Mouse (Mus musculus): ENCODE measurements around the gene Muc13. TPM values are rescaled to one million over a fixed set of nuclear protein-coding genes. Genes with fewer than 3 reads are reported as not detected.
A peak's percentile ranks its signal among the peaks of the same experiment; 100 is the strongest.

The Muc13 gene
- polyA plus RNA-seq, 1 experiment from 2014 or later, result 0.10 TPM

DNA sequence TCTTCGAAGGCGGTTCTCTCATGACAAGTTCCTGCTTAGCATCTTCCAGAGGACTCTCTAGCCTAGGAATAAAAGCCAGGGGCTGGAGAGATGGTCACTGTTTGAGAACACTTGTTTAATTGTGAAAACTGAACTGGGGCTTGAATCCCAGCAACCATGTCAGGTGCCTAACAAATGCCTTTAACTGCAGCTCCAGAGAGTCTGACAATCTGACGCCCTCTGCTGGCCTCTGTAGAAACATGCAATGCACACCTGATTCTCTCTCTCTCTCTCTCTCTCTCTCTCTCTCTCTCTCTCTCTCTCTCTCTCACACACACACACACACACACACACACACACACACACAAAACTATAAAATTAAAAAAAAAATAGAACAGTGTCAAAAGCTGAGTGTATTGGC, 16.2 kb downstream of the Muc13 start:
- H3K27ac ChIP-seq (replicated peaks), result no peak overlapping the region
- no peaks in the 10 kb centered on the region for H3K36me3 ChIP-seq
- no peaks in the 10 kb centered on the region for H3K27me3 ChIP-seq (ENCODE audit: low read depth, poor library complexity, severe bottlenecking)
- 70% methylated on average over 3 of the region's 3 CpGs for WGBS
- no peaks in the 10 kb centered on the region for H3K9me3 ChIP-seq (replicated peaks)
- DNase-seq (ENCODE audit: low spot score), result no peak
- no peaks in the 10 kb centered on the region for H3K4me1 ChIP-seq
- H3K4me3 ChIP-seq, result no peak overlapping the region

- WGBS, result 91% methylated on average over 7 of the region's 7 CpGs
- Histone ChIP-seq H3K9me3 (replicated peaks) (no peaks in the 10 kb centered on the region), H3K4me3 (no peak overlapping the region), H3K36me3 (no peaks in the 10 kb centered on the region), H3K4me1 (no peaks in the 10 kb centered on the region), H3K27me3 (ENCODE audit: low read depth, poor library complexity, severe bottlenecking) (peaks cover 5% of the 10 kb centered on the region; the same call in 1 of the 2 replicates), H3K27ac (replicated peaks) (no peak overlapping the region)
- no peak for DNase-seq (ENCODE audit: low spot score)
Observed at GRCm38 (mm10) chr16:33818413-33819165, 24.8 kb downstream of the Muc13 start.

- no peaks in the 10 kb centered on the region for H3K36me3 ChIP-seq
- peaks cover 5% of the 10 kb centered on the region; the same call in 1 of the 2 replicates for H3K27me3 ChIP-seq (ENCODE audit: low read depth, poor library complexity, severe bottlenecking)
- peak; percentile 81 for DNase-seq (ENCODE audit: low spot score)
- H3K9me3 ChIP-seq (replicated peaks), result no peaks in the 10 kb centered on the region
- peaks cover 7% of the 10 kb centered on the region for H3K4me1 ChIP-seq
- H3K4me3 ChIP-seq, result no peak overlapping the region
- WGBS, result 20% methylated on average over 17 of the region's 17 CpGs
- no peak overlapping the region for H3K27ac ChIP-seq (replicated peaks)
Observed at GRCm38 (mm10) chr16:33820269-33821178, 26.7 kb downstream of the Muc13 start.

- WGBS, result 77% methylated on average over 6 of the region's 6 CpGs
- H3K4me3 ChIP-seq, result no peak overlapping the region
- no peaks in the 10 kb centered on the region for H3K36me3 ChIP-seq
- H3K27ac ChIP-seq (replicated peaks), result no peak overlapping the region; the same call in 1 of the 2 replicates
- DNase-seq (ENCODE audit: low spot score), result no peak
- peaks cover 15% of the 10 kb centered on the region for H3K4me1 ChIP-seq
- no peaks in the 10 kb centered on the region for H3K9me3 ChIP-seq (replicated peaks)
- peaks cover 33% of the 10 kb centered on the region for H3K27me3 ChIP-seq (ENCODE audit: low read depth, poor library complexity, severe bottlenecking)
Observed at GRCm38 (mm10) chr16:33824603-33825002, 30.8 kb downstream of the Muc13 start.

DNA sequence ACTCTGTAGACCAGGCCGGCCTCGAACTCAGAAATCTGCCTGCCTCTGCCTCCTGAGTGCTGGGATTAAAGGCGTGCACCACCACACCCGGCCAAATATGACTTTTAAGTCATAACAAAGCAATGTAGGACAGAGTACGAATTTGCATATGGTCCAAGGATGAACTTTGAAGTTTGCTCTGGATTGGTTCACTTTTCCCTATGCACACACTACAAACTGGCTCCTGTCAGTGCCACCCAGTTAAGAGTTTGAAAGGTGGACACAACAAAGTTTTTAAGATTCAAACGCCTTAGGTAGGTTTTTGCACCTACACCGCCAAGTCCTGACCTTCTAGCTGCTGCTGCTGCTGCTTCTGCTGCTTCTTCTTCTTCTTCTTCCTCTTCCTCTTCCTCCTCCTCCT, 34.7 kb downstream of the Muc13 start:
- no peak overlapping the region for H3K4me3 ChIP-seq
- H3K9me3 ChIP-seq (replicated peaks), result no peaks in the 10 kb centered on the region
- 89% methylated on average over 7 of the region's 7 CpGs for WGBS
- no peaks in the 10 kb centered on the region for H3K36me3 ChIP-seq
- peaks cover 42% of the 10 kb centered on the region for H3K4me1 ChIP-seq
- H3K27me3 ChIP-seq (ENCODE audit: low read depth, poor library complexity, severe bottlenecking), result peaks cover 60% of the 10 kb centered on the region
- no peak for DNase-seq (ENCODE audit: low spot score)
- no peak overlapping the region for H3K27ac ChIP-seq (replicated peaks)

DNA sequence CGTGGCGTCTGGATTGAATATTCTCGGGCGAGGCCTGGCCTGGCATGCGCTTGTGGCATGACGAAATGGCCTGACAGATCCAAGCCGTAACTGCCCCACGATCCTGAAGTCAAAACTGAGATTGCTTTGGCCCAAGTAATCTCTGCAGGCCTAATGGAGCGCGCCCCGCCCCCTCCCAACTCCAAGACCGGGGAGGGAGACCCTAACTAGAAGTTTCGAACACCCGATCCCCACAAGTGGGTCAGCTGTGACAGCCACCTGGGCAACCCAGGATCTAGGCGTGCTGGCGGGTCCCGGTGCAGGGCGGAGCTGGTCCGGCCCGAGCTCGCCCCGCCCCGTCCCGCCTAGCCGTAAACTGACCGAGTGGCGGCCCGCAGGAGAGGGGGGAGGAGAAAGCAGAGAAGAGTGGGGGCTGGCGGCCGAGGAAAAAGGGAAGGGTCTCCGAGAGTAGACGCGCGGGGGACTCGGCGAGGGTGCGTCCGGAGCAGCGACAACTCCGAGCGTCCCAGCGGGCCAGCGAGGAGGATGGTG, 35.5 kb downstream of the Muc13 start, which contains the start of gene Itgb5:
Gene Itgb5, plus strand, starts transcription at position 365 of the 531 bp plus-strand sequence.
- Histone ChIP-seq H3K4me1 (peaks cover 50% of the 10 kb centered on the region), H3K9me3 (replicated peaks) (no peaks in the 10 kb centered on the region), H3K36me3 (no peaks in the 10 kb centered on the region), H3K27ac (replicated peaks) (peak within 1 kb of the TSS; percentile 86), H3K27me3 (ENCODE audit: low read depth, poor library complexity, severe bottlenecking) (peaks cover 68% of the 10 kb centered on the region), H3K4me3 (peak within 1 kb of the TSS; percentile 87)
- WGBS, result under 1% methylated on average over 43 of the region's 43 CpGs
- peak; percentile 78 for DNase-seq (ENCODE audit: low spot score)

GRCm38 (mm10) chr16:33829842-33830511, 36.1 kb downstream of the Muc13 start:
- H3K9me3 ChIP-seq (replicated peaks), result no peaks in the 10 kb centered on the region
- H3K27me3 ChIP-seq (ENCODE audit: low read depth, poor library complexity, severe bottlenecking), result peaks cover 74% of the 10 kb centered on the region
- WGBS, result under 1% methylated on average over 67 of the region's 76 CpGs
- H3K4me1 ChIP-seq, result peaks cover 50% of the 10 kb centered on the region
- DNase-seq (ENCODE audit: low spot score), result peak; percentile 61
- peak overlapping the region; percentile 86 for H3K27ac ChIP-seq (replicated peaks)
- peak overlapping the region; percentile 87 for H3K4me3 ChIP-seq
- H3K36me3 ChIP-seq, result no peaks in the 10 kb centered on the region

GRCm38 (mm10) chr16:33830512-33831105, 36.8 kb downstream of the Muc13 start:
- Histone ChIP-seq H3K27me3 (ENCODE audit: low read depth, poor library complexity, severe bottlenecking) (peaks cover 80% of the 10 kb centered on the region), H3K9me3 (replicated peaks) (no peaks in the 10 kb centered on the region), H3K4me3 (peak overlapping the region; percentile 87), H3K4me1 (peaks cover 48% of the 10 kb centered on the region), H3K27ac (replicated peaks) (peak overlapping the region; percentile 86), H3K36me3 (no peaks in the 10 kb centered on the region)
- no peak for DNase-seq (ENCODE audit: low spot score)
- WGBS, result 2% methylated on average over 18 of the region's 18 CpGs

DNA sequence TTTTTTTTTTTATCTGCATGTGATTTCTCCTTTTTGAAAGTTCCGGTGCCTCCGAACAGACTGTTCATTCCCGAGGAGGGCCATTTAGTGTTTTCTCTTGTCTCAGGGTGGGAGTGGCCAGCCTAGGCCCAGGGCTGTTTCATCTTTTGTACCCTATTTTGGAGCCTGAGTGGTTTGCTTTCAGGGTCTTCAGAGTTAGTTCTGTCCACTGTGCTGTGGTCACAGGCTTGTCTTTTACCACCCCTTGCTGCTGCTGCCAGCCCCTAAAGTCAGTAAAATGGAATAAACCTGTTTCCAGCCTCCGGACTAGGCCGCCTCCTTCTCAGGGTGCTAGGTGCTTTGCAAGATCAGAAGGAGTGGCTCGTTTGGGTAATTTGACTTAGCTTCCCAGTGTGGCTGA, 38.2 kb downstream of the Muc13 start:
- DNase-seq (ENCODE audit: low spot score), result no peak
- H3K27me3 ChIP-seq (ENCODE audit: low read depth, poor library complexity, severe bottlenecking), result peaks cover 80% of the 10 kb centered on the region
- H3K4me3 ChIP-seq, result peak overlapping the region; percentile 47; the same call in 1 of the 2 replicates
- peak overlapping the region; percentile 81; the same call in 1 of the 2 replicates for H3K27ac ChIP-seq (replicated peaks)
- H3K4me1 ChIP-seq, result peaks cover 48% of the 10 kb centered on the region
- WGBS, result 46% methylated on average over 6 of the region's 6 CpGs
- no peaks in the 10 kb centered on the region for H3K9me3 ChIP-seq (replicated peaks)
- no peaks in the 10 kb centered on the region for H3K36me3 ChIP-seq

GRCm38 (mm10) chr16:33832728-33833428, 39.0 kb downstream of the Muc13 start:
- Histone ChIP-seq H3K27me3 (ENCODE audit: low read depth, poor library complexity, severe bottlenecking) (peaks cover 73% of the 10 kb centered on the region), H3K36me3 (no peaks in the 10 kb centered on the region), H3K27ac (replicated peaks) (peak overlapping the region; percentile 81), H3K4me3 (peak overlapping the region; percentile 47), H3K9me3 (replicated peaks) (no peaks in the 10 kb centered on the region), H3K4me1 (peaks cover 48% of the 10 kb centered on the region)
- DNase-seq (ENCODE audit: low spot score), result peak; percentile 55
- WGBS, result 2% methylated on average over 21 of the region's 21 CpGs

DNA sequence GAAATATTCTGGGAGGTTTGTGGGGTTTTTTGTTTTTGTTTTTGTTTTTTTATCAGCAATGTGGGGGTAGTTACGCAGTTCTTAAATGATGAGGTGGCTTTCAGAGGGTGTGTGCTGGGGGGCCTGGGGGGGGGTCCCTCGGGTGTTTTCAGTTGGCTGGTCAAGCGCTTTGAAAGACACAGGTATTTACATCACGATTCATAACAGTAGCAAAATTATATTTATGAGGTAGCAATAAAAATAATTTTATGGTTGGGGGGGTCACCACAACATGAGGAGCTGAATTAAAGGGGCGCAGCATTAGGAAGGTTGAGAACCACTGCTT, 39.6 kb downstream of the Muc13 start:
- Histone ChIP-seq H3K9me3 (replicated peaks) (no peaks in the 10 kb centered on the region), H3K4me1 (peaks cover 48% of the 10 kb centered on the region), H3K4me3 (peak overlapping the region; percentile 47), H3K27me3 (ENCODE audit: low read depth, poor library complexity, severe bottlenecking) (peaks cover 67% of the 10 kb centered on the region), H3K36me3 (no peaks in the 10 kb centered on the region), H3K27ac (replicated peaks) (peak overlapping the region; percentile 81)
- 5% methylated on average over 5 of the region's 5 CpGs for WGBS
- no peak for DNase-seq (ENCODE audit: low spot score)
